Mouse (Mus musculus) heart, embryonic 10.5 days (tissue): ENCODE measurements around the gene Mrgprg. TPM values are rescaled to one million over a fixed set of nuclear protein-coding genes. Genes with fewer than 3 reads are reported as not detected.

ENCODE experiments used
- DNase-seq: peaks from one replicate; pipeline ENCODE4 v3.0.0-alpha.2; 2017; ENCODE audit warnings: low spot score
- H3K27ac ChIP-seq: fragments of 300-500 bp; sonication (generic); 2 replicates; pipeline ENCODE4 v1.5.1; 2016; ENCODE audit warnings: mild to moderate bottlenecking
- H3K27me3 ChIP-seq: fragments of 300-500 bp; sonication (generic); 2 replicates; pipeline ENCODE4 v1.6.1; 2016; ENCODE audit warnings: mild to moderate bottlenecking; ENCODE audit not compliant: poor library complexity, insufficient read depth, severe bottlenecking
- H3K36me3 ChIP-seq: fragments of 300-500 bp; sonication (generic); 2 replicates; pipeline ENCODE4 v1.6.1; 2016; ENCODE audit warnings: mild to moderate bottlenecking, moderate library complexity
- H3K4me1 ChIP-seq: fragments of 300-500 bp; sonication (generic); 2 replicates; pipeline ENCODE4 v1.6.1; 2016; ENCODE audit warnings: mild to moderate bottlenecking
- H3K4me3 ChIP-seq: fragments of 300-500 bp; sonication (generic); 2 replicates; pipeline ENCODE4 v1.5.1; 2016; ENCODE audit warnings: mild to moderate bottlenecking, moderate library complexity
- H3K9me3 ChIP-seq: fragments of 300-500 bp; sonication (generic); 2 replicates; pipeline ENCODE4 v1.6.1; 2016; ENCODE audit warnings: mild to moderate bottlenecking, moderate library complexity
- WGBS: fragments of 180-500 bp; shearing (Covaris S2); methylation state at CpG from one replicate; pipeline ENCODE4 v1.1.7; 2016; 5-methylcytosine and 5-hydroxymethylcytosine counted together
- polyA plus RNA-seq: library from polyadenylated mRNA; unstranded; fragments of >200 nt; fragmentation: Nextera tagmentation; extraction: Ambion mirVana; gene quantifications from 2 replicates; pipeline ENCODE4 v1.2.1, GENCODE M21; 2016

Mrgprg gene
- polyA plus RNA-seq, 1 experiment from 2014 or later: 0.15 TPM

GRCm38 (mm10) chr7:143769461-143769860, 2.7 kb upstream of the Mrgprg start:
- Histone ChIP-seq H3K27ac (no peak overlapping the region), H3K9me3 (no peaks in the 10 kb centered on the region), H3K27me3 (peaks cover 43% of the 10 kb centered on the region), H3K4me1 (no peaks in the 10 kb centered on the region; the same call in 1 of the 2 replicates), H3K36me3 (no peaks in the 10 kb centered on the region), H3K4me3 (no peak overlapping the region)
- no peak for DNase-seq
- 59% methylated on average over 1 of the region's 1 CpGs for WGBS

- H3K27me3 ChIP-seq: peaks cover 49% of the 10 kb centered on the region
- H3K36me3 ChIP-seq: no peaks in the 10 kb centered on the region
- H3K9me3 ChIP-seq: no peaks in the 10 kb centered on the region
- no peak for DNase-seq
- no peaks in the 10 kb centered on the region; the same call in 1 of the 2 replicates for H3K4me1 ChIP-seq
- 61% methylated on average over 6 of the region's 6 CpGs for WGBS
- no peak overlapping the region for H3K4me3 ChIP-seq
- H3K27ac ChIP-seq: no peak overlapping the region
Measured at GRCm38 (mm10) chr7:143768267-143768666, 1.5 kb upstream of the Mrgprg start.

- Histone ChIP-seq H3K36me3 (no peaks in the 10 kb centered on the region), H3K27me3 (peaks cover 69% of the 10 kb centered on the region), H3K9me3 (no peaks in the 10 kb centered on the region), H3K4me1 (no peaks in the 10 kb centered on the region; the same call in 1 of the 2 replicates), H3K4me3 (no peak overlapping the region), H3K27ac (no peak overlapping the region)
- DNase-seq: no peak
- WGBS: 68% methylated on average over 19 of the region's 19 CpGs
Measured at GRCm38 (mm10) chr7:143764876-143765530, 1.8 kb downstream of the Mrgprg start.

- Histone ChIP-seq H3K36me3 (no peaks in the 10 kb centered on the region), H3K27ac (no peak overlapping the region), H3K9me3 (no peaks in the 10 kb centered on the region), H3K4me1 (no peaks in the 10 kb centered on the region; the same call in 1 of the 2 replicates), H3K27me3 (peaks cover 76% of the 10 kb centered on the region), H3K4me3 (no peak overlapping the region)
- no peak for DNase-seq
- WGBS: 20% methylated on average over 3 of the region's 3 CpGs
Measured at GRCm38 (mm10) chr7:143763794-143764193, 3.0 kb downstream of the Mrgprg start.

- peaks cover 72% of the 10 kb centered on the region for H3K27me3 ChIP-seq
- DNase-seq: no peak
- 55% methylated on average over 3 of the region's 3 CpGs for WGBS
Measured at GRCm38 (mm10) chr7:143758956-143759355, 7.8 kb downstream of the Mrgprg start.

GRCm38 (mm10) chr7:143757696-143758095, 9.1 kb downstream of the Mrgprg start:
- Histone ChIP-seq H3K4me1 (peaks cover 25% of the 10 kb centered on the region), H3K27me3 (peaks cover 75% of the 10 kb centered on the region), H3K36me3 (no peaks in the 10 kb centered on the region), H3K9me3 (no peaks in the 10 kb centered on the region), H3K27ac (no peak overlapping the region), H3K4me3 (peak overlapping the region; percentile 54; the same call in 1 of the 2 replicates)
- no peak for DNase-seq
- 60% methylated on average over 3 of the region's 3 CpGs for WGBS

More at GRCm38 (mm10) chr7:143758956-143759355, 7.8 kb downstream of the Mrgprg start:
- H3K4me3 ChIP-seq: no peak overlapping the region
- H3K9me3 ChIP-seq: no peaks in the 10 kb centered on the region
- H3K36me3 ChIP-seq: no peaks in the 10 kb centered on the region
- H3K27ac ChIP-seq: no peak overlapping the region
- H3K4me1 ChIP-seq: peaks cover 17% of the 10 kb centered on the region

GRCm38 (mm10) chr7:143757027-143757390, 9.8 kb downstream of the Mrgprg start:
- peak overlapping the region; percentile 54 for H3K4me3 ChIP-seq
- WGBS: 4% methylated on average over 15 of the region's 15 CpGs
- DNase-seq: no peak
- peaks cover 74% of the 10 kb centered on the region for H3K27me3 ChIP-seq
- peaks cover 32% of the 10 kb centered on the region for H3K4me1 ChIP-seq
- no peaks in the 10 kb centered on the region for H3K36me3 ChIP-seq
- peak overlapping the region; percentile 26; the same call in 1 of the 2 replicates for H3K27ac ChIP-seq
- H3K9me3 ChIP-seq: no peaks in the 10 kb centered on the region

GRCm38 (mm10) chr7:143756125-143757026, 10.4 kb downstream of the Mrgprg start, which contains the start of gene Osbpl5:
Gene Osbpl5 (minus strand): TSS chr7:143756985.
- Histone ChIP-seq H3K27me3 (peaks cover 74% of the 10 kb centered on the region), H3K4me1 (peaks cover 37% of the 10 kb centered on the region), H3K9me3 (no peaks in the 10 kb centered on the region), H3K27ac (peak within 1 kb of the TSS; percentile 26; the same call in 1 of the 2 replicates), H3K4me3 (peak within 1 kb of the TSS; percentile 54), H3K36me3 (no peaks in the 10 kb centered on the region)
- no peak for DNase-seq
- 22% methylated on average over 22 of the region's 22 CpGs for WGBS

- WGBS: 59% methylated on average over 9 of the region's 9 CpGs
- H3K27me3 ChIP-seq: peaks cover 72% of the 10 kb centered on the region
- DNase-seq: no peak
Measured at GRCm38 (mm10) chr7:143755357-143756124, 11.3 kb downstream of the Mrgprg start.

GRCm38 (mm10) chr7:143753990-143754715, 12.6 kb downstream of the Mrgprg start:
- Histone ChIP-seq H3K9me3 (no peaks in the 10 kb centered on the region), H3K4me1 (peaks cover 37% of the 10 kb centered on the region), H3K27me3 (peaks cover 79% of the 10 kb centered on the region), H3K36me3 (no peaks in the 10 kb centered on the region), H3K27ac (no peak overlapping the region), H3K4me3 (no peak overlapping the region)
- no peak for DNase-seq
- WGBS: 44% methylated on average over 5 of the region's 5 CpGs

More at GRCm38 (mm10) chr7:143755357-143756124, 11.3 kb downstream of the Mrgprg start:
- Histone ChIP-seq H3K9me3 (no peaks in the 10 kb centered on the region), H3K4me1 (peaks cover 37% of the 10 kb centered on the region), H3K27ac (no peak overlapping the region), H3K36me3 (no peaks in the 10 kb centered on the region), H3K4me3 (no peak overlapping the region)

- DNase-seq: no peak
- Histone ChIP-seq H3K27me3 (peaks cover 66% of the 10 kb centered on the region), H3K36me3 (no peaks in the 10 kb centered on the region), H3K27ac (no peak overlapping the region), H3K9me3 (no peaks in the 10 kb centered on the region), H3K4me1 (peaks cover 46% of the 10 kb centered on the region), H3K4me3 (no peak overlapping the region)
- WGBS: 66% methylated on average over 3 of the region's 3 CpGs
Measured at GRCm38 (mm10) chr7:143752606-143753005, 14.2 kb downstream of the Mrgprg start.

- no peak for DNase-seq
- Histone ChIP-seq H3K27me3 (peaks cover 60% of the 10 kb centered on the region), H3K27ac (no peak overlapping the region), H3K4me3 (no peak overlapping the region), H3K4me1 (peaks cover 41% of the 10 kb centered on the region), H3K36me3 (no peaks in the 10 kb centered on the region), H3K9me3 (no peaks in the 10 kb centered on the region)
- 28% methylated on average over 4 of the region's 4 CpGs for WGBS
Measured at GRCm38 (mm10) chr7:143752056-143752455, 14.7 kb downstream of the Mrgprg start.
